Mouse (Mus musculus): ENCODE results near the gene Plaa.

Plaa gene

DNA sequence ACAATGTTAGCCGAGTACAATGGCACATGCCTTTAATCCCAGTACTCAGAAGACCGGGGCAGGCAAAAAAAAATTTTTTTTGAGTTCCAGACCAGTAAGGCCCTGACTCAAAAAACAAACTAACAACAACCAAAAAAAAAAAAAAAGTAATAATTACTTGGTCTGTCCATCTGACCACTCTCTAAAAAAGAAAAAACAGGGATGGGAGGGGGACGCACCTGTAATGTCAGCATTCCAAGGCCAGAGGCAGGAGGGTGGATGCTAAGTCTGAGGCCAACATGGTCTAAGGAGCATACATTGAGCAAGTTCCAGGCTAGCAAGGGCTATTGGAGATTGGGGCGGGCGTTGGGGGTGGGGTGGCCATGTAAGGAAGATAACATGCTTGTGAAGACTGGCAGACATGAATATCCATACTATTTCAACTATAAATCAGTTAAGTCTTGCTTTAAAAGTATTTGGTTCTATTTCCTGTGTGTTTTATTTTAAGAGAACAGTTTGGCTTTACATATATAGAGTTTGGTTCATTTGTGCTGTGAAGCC lies 48.0 kb downstream of the Plaa start:
- no peak for DNase-seq (ENCODE audit: low spot score)

DNA sequence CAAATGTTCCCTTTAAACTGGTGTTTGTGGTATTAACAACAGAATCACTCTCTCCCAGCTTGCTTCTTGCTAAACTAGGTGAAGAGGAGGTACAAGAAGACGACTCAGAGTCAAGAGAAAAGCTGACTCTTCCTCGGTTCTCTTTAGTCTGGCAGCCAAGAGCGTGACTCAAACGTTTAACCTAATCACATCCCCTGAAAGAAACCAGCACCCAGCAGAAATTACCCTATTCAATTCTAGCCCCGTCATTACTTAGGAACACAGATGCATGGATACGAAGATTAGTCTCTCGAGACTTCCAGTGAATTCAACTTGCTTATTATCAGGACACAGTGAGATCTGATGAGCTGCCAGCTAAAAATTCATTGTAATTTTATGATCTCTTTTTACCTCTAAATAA lies 58.7 kb downstream of the Plaa start:
- DNase-seq (ENCODE audit: low spot score): no peak

DNA sequence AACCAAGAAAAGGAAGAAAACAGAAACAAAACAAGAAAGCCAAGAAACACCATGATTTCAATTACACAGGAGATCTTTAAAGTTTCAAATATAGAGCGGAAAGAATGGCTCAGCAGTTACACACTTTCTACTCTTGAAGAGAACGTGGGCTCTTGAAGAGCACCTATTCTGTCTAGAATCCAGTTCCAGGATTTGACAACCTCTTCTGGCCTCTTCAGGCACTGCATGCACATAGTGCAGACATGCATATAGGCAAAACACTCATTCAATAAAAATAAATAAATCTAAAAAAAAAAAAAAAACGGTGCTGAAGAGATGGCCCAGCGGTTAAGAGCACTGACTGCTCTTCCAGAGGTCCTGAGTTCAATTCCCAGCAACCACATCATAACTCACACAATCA lies 60.0 kb downstream of the Plaa start:
- no peak for DNase-seq (ENCODE audit: low spot score)

DNA sequence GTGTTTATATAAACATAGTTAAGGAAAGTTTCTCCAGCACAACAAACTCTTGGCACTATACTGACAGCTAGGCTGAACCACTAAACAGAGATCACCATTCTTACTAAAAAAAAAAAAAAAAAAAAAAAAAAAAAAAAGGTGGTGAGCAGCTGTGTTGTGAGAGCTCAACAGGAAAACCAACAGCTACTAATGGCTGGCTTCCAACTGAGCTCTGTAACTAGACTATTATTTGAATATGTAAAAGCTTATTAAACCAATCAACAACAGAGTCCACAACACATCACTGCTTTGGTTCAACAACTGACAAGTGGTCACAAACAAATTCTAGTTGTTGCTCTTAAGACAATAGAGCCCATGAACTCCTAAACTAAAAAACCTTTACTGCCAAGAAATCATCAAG lies 69.8 kb downstream of the Plaa start:
- DNase-seq (ENCODE audit: low spot score): no peak

DNA sequence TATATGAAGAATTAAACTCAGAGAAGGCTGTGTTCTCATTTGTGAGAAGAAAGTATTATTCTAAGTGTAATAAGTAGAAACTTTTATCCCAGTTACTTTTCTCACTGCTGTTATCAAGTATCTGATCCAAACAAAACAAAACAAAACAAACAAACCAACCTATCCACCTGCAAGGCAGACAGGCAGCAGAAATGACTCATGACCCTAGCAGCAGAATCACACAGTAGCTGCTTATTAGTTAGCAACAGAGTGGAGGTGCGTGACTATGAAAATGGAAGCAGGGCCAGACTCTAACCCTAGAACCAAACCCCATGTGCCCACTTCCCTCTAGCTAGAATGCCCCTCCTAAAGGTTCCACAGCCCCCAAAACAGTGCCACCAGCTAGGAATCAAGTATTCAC lies 73.6 kb downstream of the Plaa start:
- DNase-seq (ENCODE audit: low spot score): no peak

DNA sequence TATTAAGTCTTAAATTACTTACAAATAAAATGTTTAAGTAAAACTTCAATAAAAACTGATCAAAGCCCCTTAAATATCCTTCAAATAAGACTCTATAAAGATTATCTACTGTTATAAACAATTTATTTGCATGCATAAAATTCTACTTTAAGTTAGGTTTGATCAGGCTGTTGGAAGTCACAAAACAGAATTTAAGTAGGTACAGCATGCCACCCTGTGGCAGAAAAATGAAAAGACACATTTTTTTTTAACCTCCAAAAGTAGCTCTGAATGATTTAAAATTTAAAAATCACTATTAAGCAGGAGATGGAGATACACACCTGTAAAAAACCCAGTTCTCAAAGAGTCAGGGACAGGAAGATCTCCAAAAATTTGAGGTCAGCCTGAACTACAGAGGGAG lies 79.7 kb downstream of the Plaa start:
- DNase-seq (ENCODE audit: low spot score): no peak

DNA sequence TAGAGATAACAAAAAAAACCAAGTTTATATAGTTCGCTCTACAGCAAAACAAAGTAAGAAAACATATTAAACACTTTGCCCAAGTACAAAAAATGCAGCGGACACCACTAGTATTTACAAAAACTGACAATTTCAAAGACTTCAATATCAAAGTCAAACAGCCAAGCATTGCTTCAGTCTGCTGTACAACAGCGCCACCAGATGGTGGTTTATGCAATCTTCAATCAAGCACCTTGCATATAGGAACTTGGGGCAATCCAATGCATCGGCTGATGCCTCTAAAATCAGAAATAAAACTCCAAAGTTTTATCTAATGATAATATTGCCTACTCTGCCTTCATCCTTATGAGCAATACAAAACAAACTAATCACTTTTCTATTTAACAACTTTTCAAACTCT lies 85.4 kb downstream of the Plaa start:
- DNase-seq (ENCODE audit: low spot score): peak; percentile 14
